In genomic region chr6:37439676-37440490, GRCm38 (mm10) we compare ENCODE assay signal across 8 mouse cellular contexts. TPM values are rescaled to one million over a fixed set of nuclear protein-coding genes. Genes with fewer than 3 reads are reported as not detected.
DNase-seq lines count a peak whose midpoint lies in the region; ATAC-seq and TF ChIP-seq lines count a peak whose summit lies in the region.

No protein-coding gene starts in this region.

- peak overlapping the region; percentile 74 for H3K4me3 ChIP-seq in hindbrain, embryonic 15.5 days
- H3K4me3 ChIP-seq in liver, postnatal 0 days (ENCODE audit: low read depth, low read length) = peak overlapping the region; percentile 69

- ATAC-seq in hindbrain, embryonic 15.5 days (ENCODE audit: low FRiP score, low read depth) = no peak
- no peak for ATAC-seq in liver, postnatal 0 days

- intact Hi-C loops in gastrocnemius, postnatal 36 days (cut with DNase I) = loop anchor here (5.0 kb wide), 1 partner anchor 43 kb away; no protein-coding TSS in a partner anchor

- H3K27me3 ChIP-seq in hindbrain, embryonic 15.5 days = no peaks in the 10 kb centered on the region
- no peaks in the 10 kb centered on the region for H3K27me3 ChIP-seq in liver, postnatal 0 days (ENCODE audit: insufficient read depth, low read length)

- H3K4me1 ChIP-seq in hindbrain, embryonic 15.5 days (replicated peaks) = peaks cover 20% of the 10 kb centered on the region
- H3K4me1 ChIP-seq in liver, postnatal 0 days (ENCODE audit: insufficient read depth) = peaks cover 25% of the 10 kb centered on the region

- peak overlapping the region; percentile 94 for H3K4me2 ChIP-seq in hindbrain, embryonic 15.5 days
- H3K4me2 ChIP-seq in liver, postnatal 0 days (ENCODE audit: low read depth, low read length) = peak overlapping the region; percentile 87

- H3K36me3 ChIP-seq in hindbrain, embryonic 15.5 days = no peaks in the 10 kb centered on the region
- no peaks in the 10 kb centered on the region; the same call in 1 of the 2 replicates for H3K36me3 ChIP-seq in liver, postnatal 0 days (replicated peaks; ENCODE audit: insufficient read depth, low read length)

- H3K9ac ChIP-seq in hindbrain, embryonic 15.5 days = no peak overlapping the region
- H3K9ac ChIP-seq in liver, postnatal 0 days (replicated peaks) = peak overlapping the region; percentile 79

- peak; percentile 19 for DNase-seq in gastrocnemius, postnatal 10 days
- no peak for DNase-seq in gastrocnemius, postnatal 36 days
- DNase-seq in embryo, embryonic 11 days = peak; percentile 46
- no peak for DNase-seq in liver, postnatal 0 days
- DNase-seq in urinary bladder, postnatal 14 days (ENCODE audit: low spot score) = no peak
- no peak for DNase-seq in left cerebral cortex, adult 11 months (ENCODE audit: low spot score)
- DNase-seq in layer of hippocampus, adult 8-10 months (ENCODE audit: low spot score in 2 of 2) = no peak

- no peak for TF ChIP-seq EP300 in liver, postnatal 0 days (IDR thresholded peaks at IDR 0.05; ENCODE audit: low read depth)

- no peak for TF ChIP-seq CTCF in liver, postnatal 0 days (IDR thresholded peaks at IDR 0.05; ENCODE audit: low read depth)

- no peaks in the 10 kb centered on the region for H3K9me3 ChIP-seq in hindbrain, embryonic 15.5 days
- H3K9me3 ChIP-seq in liver, postnatal 0 days (ENCODE audit: low read length) = no peaks in the 10 kb centered on the region

- 56% methylated on average over 13 of the region's 13 CpGs for WGBS in hindbrain, embryonic 15.5 days
- 54% methylated on average over 13 of the region's 13 CpGs for WGBS in liver, postnatal 0 days (ENCODE audit: insufficient replicate concordance)

- 0 out of 2 replicates have a peak overlapping the region, but pooled peaks have one; percentile 5 for H3K27ac ChIP-seq in hindbrain, embryonic 15.5 days (replicated peaks)
- peak overlapping the region; percentile 77 for H3K27ac ChIP-seq in liver, postnatal 0 days (ENCODE audit: low read depth)

RNA-seq across cellular contexts. Expression of gene Creb3l2, which starts 2.1 kb away (rescaled TPM):
- total RNA-seq in gastrocnemius, postnatal 10 days (2021) = 10 to 100 TPM; 18.2 to 24.0 TPM
- total RNA-seq in gastrocnemius, postnatal 36 days (2021) = 1 to 10 TPM; 8.6 to 9.4 TPM
- polyA plus RNA-seq in hindbrain, embryonic 15.5 days (2015; fragmentation: Nextera tagmentation; extraction: Ambion mirVana) = 3.8 and 4.1 TPM in 2 replicates
- polyA plus RNA-seq in liver, postnatal 0 days (2015; fragmentation: Nextera tagmentation; extraction: Ambion mirVana) = 2.1 TPM in 2 replicates
- 10 to 100 TPM; 10.3 to 15.9 (median 12.8) TPM for total RNA-seq in layer of hippocampus, adult 8-10 months (2022)

Comparison
In these comparisons a context has a peak if more than half of its experiments do, and no peak if none do; other contexts are left out.
1. DNase-seq: peak in gastrocnemius, postnatal 10 days (single experiment) and embryo, embryonic 11 days (single experiment); none in gastrocnemius, postnatal 36 days (0 of 2), liver, postnatal 0 days (single experiment), urinary bladder, postnatal 14 days (single experiment), left cerebral cortex, adult 11 months (single experiment) and layer of hippocampus, adult 8-10 months (0 of 2).